Mouse (Mus musculus) c-Kit-positive CD71-negative TER-119-negative erythroid progenitor cells, embryonic 14.5 days (primary cell): ENCODE data around the gene Olfm2.
"Not testable (repeated sequence)": the region's sequence is repeated elsewhere in the genome, so short reads cannot be mapped to it uniquely, and the experiment has no call there.

ENCODE experiments used
- DNase-seq: peaks from one replicate; pipeline ENCODE4 v3.0.0-alpha.2; 2013; ENCODE audit warnings: low read depth

Olfm2 gene

GRCm38 (mm10) chr9:20696107-20696712, 49.9 kb downstream of the Olfm2 start:
- no peak for DNase-seq

- no peak for DNase-seq
These were observed 51.4 kb downstream of the Olfm2 start for GRCm38 (mm10) chr9:20694721-20695235.

GRCm38 (mm10) chr9:20692863-20693262, 53.3 kb downstream of the Olfm2 start:
- no peak for DNase-seq

GRCm38 (mm10) chr9:20690449-20690848, 55.7 kb downstream of the Olfm2 start:
- not testable (repeated sequence) for DNase-seq

GRCm38 (mm10) chr9:20689913-20690312, 56.2 kb downstream of the Olfm2 start:
- no peak for DNase-seq

- DNase-seq, result no peak
These were observed 56.7 kb downstream of the Olfm2 start for GRCm38 (mm10) chr9:20689403-20689802.

GRCm38 (mm10) chr9:20685081-20685861, 60.9 kb downstream of the Olfm2 start:
- no peak for DNase-seq

- no peak for DNase-seq
These were observed 63.8 kb downstream of the Olfm2 start for GRCm38 (mm10) chr9:20682389-20682722.

GRCm38 (mm10) chr9:20681546-20682388, 64.4 kb downstream of the Olfm2 start:
- DNase-seq, result no peak

GRCm38 (mm10) chr9:20680378-20680958, 65.7 kb downstream of the Olfm2 start:
- no peak for DNase-seq

- DNase-seq, result no peak
These were observed 68.3 kb downstream of the Olfm2 start for GRCm38 (mm10) chr9:20677892-20678291.

- DNase-seq, result no peak
These were observed 74.1 kb downstream of the Olfm2 start for GRCm38 (mm10) chr9:20672047-20672446.

- DNase-seq, result no peak
These were observed 78.1 kb downstream of the Olfm2 start for GRCm38 (mm10) chr9:20668065-20668464.

- DNase-seq, result no peak
These were observed 79.6 kb downstream of the Olfm2 start for GRCm38 (mm10) chr9:20666510-20667034.

- DNase-seq, result no peak
These were observed 80.2 kb downstream of the Olfm2 start for GRCm38 (mm10) chr9:20665925-20666324.

- DNase-seq, result no peak
These were observed 81.0 kb downstream of the Olfm2 start for GRCm38 (mm10) chr9:20664982-20665637.

GRCm38 (mm10) chr9:20664366-20664765, 81.8 kb downstream of the Olfm2 start:
- DNase-seq, result no peak

- DNase-seq, result no peak
These were observed 82.2 kb downstream of the Olfm2 start for GRCm38 (mm10) chr9:20663956-20664355.

GRCm38 (mm10) chr9:20662874-20663273, 83.3 kb downstream of the Olfm2 start:
- DNase-seq, result no peak

- DNase-seq, result no peak
These were observed 83.8 kb downstream of the Olfm2 start for GRCm38 (mm10) chr9:20662325-20662724.

- DNase-seq, result no peak
These were observed 88.6 kb downstream of the Olfm2 start for GRCm38 (mm10) chr9:20657546-20657945.
